In genomic region chr11:69272122-69272740, GRCm38 (mm10) we compare ENCODE assay signal across 8 mouse cellular contexts. TPM values are rescaled to one million over a fixed set of nuclear protein-coding genes. Genes with fewer than 3 reads are reported as not detected.
DNase-seq lines count a peak whose midpoint lies in the region; ATAC-seq lines count a peak whose summit lies in the region.

No protein-coding gene starts in this region.

- DNase-seq in heart, adult 11 months: peak; percentile 92
- DNase-seq in adipocyte (ENCODE audit: low spot score): peak; percentile 88
- peak; percentile 70 for DNase-seq in embryo, embryonic 10 days (ENCODE audit: low spot score)
- peak; percentile 87 for DNase-seq in heart, postnatal 4 days
- DNase-seq in left cerebral cortex, postnatal 14 days (ENCODE audit: low spot score in 2 of 2): peak; percentile 77 to 84
- DNase-seq in neural tube, embryonic 11.5 days (ENCODE audit: low spot score): peak; percentile 77
- DNase-seq in thymus, adult 18-20 months: peak; percentile 31 to 51

- H3K4me2 ChIP-seq in heart, embryonic 12.5 days: no peak overlapping the region
- H3K4me2 ChIP-seq in neural tube, embryonic 11.5 days (ENCODE audit: low read depth): peak overlapping the region; percentile 0; the same call in 1 of the 2 replicates

- H3K9me3 ChIP-seq in heart, embryonic 12.5 days (replicated peaks): peaks cover 3% of the 10 kb centered on the region; the same call in 1 of the 2 replicates
- no peaks in the 10 kb centered on the region for H3K9me3 ChIP-seq in neural tube, embryonic 11.5 days (ENCODE audit: control insufficient read depth, low read length)

- H3K36me3 ChIP-seq in heart, embryonic 12.5 days: no peaks in the 10 kb centered on the region
- H3K36me3 ChIP-seq in neural tube, embryonic 11.5 days (ENCODE audit: control insufficient read depth, insufficient read depth, low read length): no peaks in the 10 kb centered on the region

- H3K27me3 ChIP-seq in heart, embryonic 12.5 days (replicated peaks): peaks cover 10% of the 10 kb centered on the region; the same call in 1 of the 2 replicates
- no peaks in the 10 kb centered on the region for H3K27me3 ChIP-seq in neural tube, embryonic 11.5 days (ENCODE audit: control insufficient read depth, insufficient read depth, low read length)

- no peak overlapping the region for H3K4me3 ChIP-seq in heart, embryonic 12.5 days
- H3K4me3 ChIP-seq in neural tube, embryonic 11.5 days (ENCODE audit: low read depth, low read length): no peak overlapping the region

- WGBS in heart, embryonic 12.5 days: 33% methylated on average over 16 of the region's 16 CpGs
- 42% methylated on average over 16 of the region's 16 CpGs for WGBS in neural tube, embryonic 11.5 days

- no peak overlapping the region for H3K9ac ChIP-seq in heart, embryonic 12.5 days
- no peak overlapping the region for H3K9ac ChIP-seq in neural tube, embryonic 11.5 days (ENCODE audit: low read length)

- intact Hi-C loops in left cerebral cortex, postnatal 14 days (cut with DNase I): no loop called here

- H3K27ac ChIP-seq in heart, embryonic 12.5 days (ENCODE audit: poor library complexity, severe bottlenecking): no peak overlapping the region
- no peak overlapping the region for H3K27ac ChIP-seq in neural tube, embryonic 11.5 days (ENCODE audit: low read depth, low read length)

- peaks cover 8% of the 10 kb centered on the region; the same call in 1 of the 2 replicates for H3K4me1 ChIP-seq in heart, embryonic 12.5 days (replicated peaks)
- peaks cover 2% of the 10 kb centered on the region; the same call in 1 of the 2 replicates for H3K4me1 ChIP-seq in neural tube, embryonic 11.5 days (ENCODE audit: control insufficient read depth, insufficient read depth, low read length)

- no peak for ATAC-seq in heart, embryonic 12.5 days (ENCODE audit: insufficient number of reproducible peaks, low FRiP score)
- ATAC-seq in neural tube, embryonic 11.5 days (ENCODE audit: insufficient read depth, low FRiP score, low TSS enrichment): no peak

RNA-seq across cellular contexts. Expression of gene Gucy2e, which starts 35.4 kb away (rescaled TPM):
- 0.15 and 0.17 TPM in 2 replicates for polyA plus RNA-seq in heart, embryonic 12.5 days (2016; fragmentation: Nextera tagmentation; extraction: Ambion mirVana)
- total RNA-seq in heart, postnatal 4 days (2021): under 1 TPM; 0.09 to 0.12 TPM
- under 1 TPM; 0.40 to 0.80 TPM for total RNA-seq in left cerebral cortex, postnatal 14 days (2021)
- 0.07 TPM in 1 of 2 replicates, not detected in the other for polyA plus RNA-seq in neural tube, embryonic 11.5 days (2014; fragmentation: Nextera tagmentation; extraction: Ambion mirVana)

RNA-seq across cellular contexts. Expression of gene Cntrob, which starts 51.3 kb away (rescaled TPM):
- 18.6 and 21.8 TPM in 2 replicates for polyA plus RNA-seq in heart, embryonic 12.5 days (2016; fragmentation: Nextera tagmentation; extraction: Ambion mirVana)
- total RNA-seq in heart, postnatal 4 days (2021): 10 to 100 TPM; 14.8 to 17.9 TPM
- 10 to 100 TPM; 13.4 to 16.1 TPM for total RNA-seq in left cerebral cortex, postnatal 14 days (2021)
- 23.5 TPM in 2 replicates for polyA plus RNA-seq in neural tube, embryonic 11.5 days (2014; fragmentation: Nextera tagmentation; extraction: Ambion mirVana)

RNA-seq across cellular contexts. Expression of gene Trappc1, which starts 51.5 kb away (rescaled TPM):
- polyA plus RNA-seq in heart, embryonic 12.5 days (2016; fragmentation: Nextera tagmentation; extraction: Ambion mirVana): 168 and 176 TPM in 2 replicates
- 10 to 100 TPM; 81.6 to 86.4 TPM for total RNA-seq in heart, postnatal 4 days (2021)
- total RNA-seq in left cerebral cortex, postnatal 14 days (2021): 10 to 100 TPM; 60.1 to 67.7 TPM
- 195 and 215 TPM in 2 replicates for polyA plus RNA-seq in neural tube, embryonic 11.5 days (2014; fragmentation: Nextera tagmentation; extraction: Ambion mirVana)

RNA-seq across cellular contexts. Expression of gene Kcnab3, which starts 53.8 kb away (rescaled TPM):
- 0.87 and 0.98 TPM in 2 replicates for polyA plus RNA-seq in heart, embryonic 12.5 days (2016; fragmentation: Nextera tagmentation; extraction: Ambion mirVana)
- total RNA-seq in heart, postnatal 4 days (2021): 1 to 10 TPM; 1.5 to 2.1 TPM
- 10 to 100 TPM; 30.8 to 36.9 TPM for total RNA-seq in left cerebral cortex, postnatal 14 days (2021)
- polyA plus RNA-seq in neural tube, embryonic 11.5 days (2014; fragmentation: Nextera tagmentation; extraction: Ambion mirVana): 3.1 and 3.6 TPM in 2 replicates

Comparison
In these comparisons a context has a peak if more than half of its experiments do, and no peak if none do; other contexts are left out.
1. DNase-seq: peak in every context shown above with its lines; median percentile 92 in heart, adult 11 months; 88 in adipocyte; 87 in heart, postnatal 4 days; 80 in left cerebral cortex, postnatal 14 days; 77 in neural tube, embryonic 11.5 days; 70 in embryo, embryonic 10 days; 41 in thymus, adult 18-20 months.